Mouse (Mus musculus): ENCODE results near the gene Emc4. TPM values are rescaled to one million over a fixed set of nuclear protein-coding genes. Genes with fewer than 3 reads are reported as not detected.

Gene Emc4
- total and polyA plus RNA-seq, 2 experiments from 2014 or later, result 123 to 246 TPM

- Histone ChIP-seq H3K36me3 (ENCODE audit: insufficient read depth, low read length) (no peaks in the 10 kb centered on the region), H3K4me2 (ENCODE audit: low read depth, low read length) (no peak overlapping the region), H3K4me1 (ENCODE audit: insufficient read depth, low read length) (no peaks in the 10 kb centered on the region), H3K9me3 (ENCODE audit: low read length) (no peaks in the 10 kb centered on the region), H3K4me3 (ENCODE audit: low read length) (no peak overlapping the region), H3K27ac (no peak overlapping the region), H3K27me3 (ENCODE audit: insufficient read depth, low read length) (no peaks in the 10 kb centered on the region), H3K9ac (replicated peaks; ENCODE audit: low read length) (no peak overlapping the region)
- no peak for TF ChIP-seq CTCF (IDR thresholded peaks at IDR 0.05; ENCODE audit: low read depth)
- ATAC-seq (no peak), DNase-seq (ENCODE audit: low spot score) (no peak)
- 81% methylated on average over 7 of the region's 7 CpGs for WGBS
Observed at GRCm38 (mm10) chr2:112315638-112316037, 52.2 kb downstream of the Emc4 start.

Other genes with a start within 250 kb of the Emc4 start
- not detected in 2 replicates for gene Olfr1316, start 233.1 kb downstream of the Emc4 start, total RNA-seq (2014; rRNA removed)
- not detected in 2 replicates for gene Olfr1316, start 233.1 kb downstream of the Emc4 start, polyA plus RNA-seq (2015; fragmentation: Nextera tagmentation; extraction: Ambion mirVana)
- not detected in 2 replicates for gene Olfr1317, start 227.7 kb downstream of the Emc4 start, total RNA-seq (2014; rRNA removed)
- gene Olfr1317, start 227.7 kb downstream of the Emc4 start, polyA plus RNA-seq (2015; fragmentation: Nextera tagmentation; extraction: Ambion mirVana), result not detected in 2 replicates
- gene Olfr1318, start 213.8 kb downstream of the Emc4 start, total RNA-seq (2014; rRNA removed), result not detected in 2 replicates
- 0.14 TPM in 2 replicates for gene Olfr1318, start 213.8 kb downstream of the Emc4 start, polyA plus RNA-seq (2015; fragmentation: Nextera tagmentation; extraction: Ambion mirVana)
- gene Lpcat4, start 128.6 kb downstream of the Emc4 start, total RNA-seq (2014; rRNA removed), result 21.3 and 44.7 TPM in 2 replicates
- 20.8 and 22.8 TPM in 2 replicates for gene Lpcat4, start 128.6 kb downstream of the Emc4 start, polyA plus RNA-seq (2015; fragmentation: Nextera tagmentation; extraction: Ambion mirVana)
- 0.05 TPM in 1 of 2 replicates, not detected in the other for gene Nutm1, start 108.7 kb downstream of the Emc4 start, total RNA-seq (2014; rRNA removed)
- 0.06 and 0.11 TPM in 2 replicates for gene Nutm1, start 108.7 kb downstream of the Emc4 start, polyA plus RNA-seq (2015; fragmentation: Nextera tagmentation; extraction: Ambion mirVana)
- gene Nop10, start 106.1 kb downstream of the Emc4 start, total RNA-seq (2014; rRNA removed), result 61.0 and 115 TPM in 2 replicates
- gene Nop10, start 106.1 kb downstream of the Emc4 start, polyA plus RNA-seq (2015; fragmentation: Nextera tagmentation; extraction: Ambion mirVana), result 177 and 183 TPM in 2 replicates
- gene Slc12a6, start 102.2 kb downstream of the Emc4 start, total RNA-seq (2014; rRNA removed), result 55.5 and 68.2 TPM in 2 replicates
- gene Slc12a6, start 102.2 kb downstream of the Emc4 start, polyA plus RNA-seq (2015; fragmentation: Nextera tagmentation; extraction: Ambion mirVana), result 12.6 and 13.6 TPM in 2 replicates
- gene Gm21985, start 101.7 kb downstream of the Emc4 start, total RNA-seq (2014; rRNA removed), result not detected in 2 replicates
- gene Gm21985, start 101.7 kb downstream of the Emc4 start, polyA plus RNA-seq (2015; fragmentation: Nextera tagmentation; extraction: Ambion mirVana), result not detected in 2 replicates
- 11.4 and 16.2 TPM in 2 replicates for gene Katnbl1, start 11.2 kb upstream of the Emc4 start, total RNA-seq (2014; rRNA removed)
- 21.4 and 23.3 TPM in 2 replicates for gene Katnbl1, start 11.2 kb upstream of the Emc4 start, polyA plus RNA-seq (2015; fragmentation: Nextera tagmentation; extraction: Ambion mirVana)
- 15.3 and 15.9 TPM in 2 replicates for gene Emc7, start 87.0 kb upstream of the Emc4 start, total RNA-seq (2014; rRNA removed)
- 36.3 and 37.8 TPM in 2 replicates for gene Emc7, start 87.0 kb upstream of the Emc4 start, polyA plus RNA-seq (2015; fragmentation: Nextera tagmentation; extraction: Ambion mirVana)
- gene Chrm5, start 112.7 kb upstream of the Emc4 start, total RNA-seq (2014; rRNA removed), result 2.8 and 3.5 TPM in 2 replicates
- 1.3 and 1.5 TPM in 2 replicates for gene Chrm5, start 112.7 kb upstream of the Emc4 start, polyA plus RNA-seq (2015; fragmentation: Nextera tagmentation; extraction: Ambion mirVana)
- 6.8 and 10.9 TPM in 2 replicates for gene Aven, start 124.9 kb upstream of the Emc4 start, total RNA-seq (2014; rRNA removed)
- 3.0 and 3.3 TPM in 2 replicates for gene Aven, start 124.9 kb upstream of the Emc4 start, polyA plus RNA-seq (2015; fragmentation: Nextera tagmentation; extraction: Ambion mirVana)

All from hindbrain, postnatal 0 days (tissue).